Mouse (Mus musculus): ENCODE measurements around the gene Sqor. TPM values are rescaled to one million over a fixed set of nuclear protein-coding genes. Genes with fewer than 3 reads are reported as not detected.

The Sqor gene
- 1.1 and 1.6 TPM in 2 replicates for polyA plus RNA-seq (2012; rRNA removed)

- DNase-seq (ENCODE audit: low read depth) = peak; percentile 26
These were observed at the start of gene Sqor for GRCm38 (mm10) chr2:122765071-122765793. TSS of gene Sqor (plus strand) at chr2:122765237.

GRCm38 (mm10) chr2:122716301-122716842 lies 48.7 kb upstream of the Sqor start:
- no peak for TF ChIP-seq POLR2A (IDR thresholded peaks at IDR 0.05; ENCODE audit: borderline replicate concordance, extremely low read depth, insufficient read depth, insufficient read length, poor library complexity, severe bottlenecking)
- TF ChIP-seq CTCF (IDR thresholded peaks at IDR 0.05; ENCODE audit: borderline replicate concordance, extremely low read depth, insufficient read depth, insufficient read length) = no peak

More at GRCm38 (mm10) chr2:122765071-122765793, at the start of gene Sqor:
- no peak for TF ChIP-seq CTCF (IDR thresholded peaks at IDR 0.05; ENCODE audit: borderline replicate concordance, extremely low read depth, insufficient read depth, insufficient read length)
- no peak for TF ChIP-seq POLR2A (IDR thresholded peaks at IDR 0.05; ENCODE audit: borderline replicate concordance, extremely low read depth, insufficient read depth, insufficient read length, poor library complexity, severe bottlenecking)

DNA sequence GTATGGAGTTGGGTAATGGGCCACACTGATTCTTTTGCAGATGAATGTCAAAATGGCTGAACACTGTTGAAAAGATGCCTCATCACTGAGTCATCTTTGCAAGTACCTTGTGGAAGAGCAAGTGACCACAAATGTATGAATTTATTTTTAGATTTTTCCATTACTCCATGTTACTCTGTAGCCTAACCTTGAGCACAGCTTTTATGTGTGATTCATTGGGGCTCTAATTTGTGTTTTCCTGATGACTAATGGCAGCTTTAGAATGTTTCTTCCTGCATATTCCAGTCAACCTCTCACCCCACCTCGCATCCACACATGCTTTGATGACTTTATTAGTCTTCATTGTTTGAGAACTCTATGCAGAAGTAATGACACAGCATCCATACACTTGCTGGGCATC lies 45.8 kb upstream of the Sqor start:
- TF ChIP-seq CTCF (IDR thresholded peaks at IDR 0.05; ENCODE audit: borderline replicate concordance, extremely low read depth, insufficient read depth, insufficient read length) = no peak
- TF ChIP-seq POLR2A (IDR thresholded peaks at IDR 0.05; ENCODE audit: borderline replicate concordance, extremely low read depth, insufficient read depth, insufficient read length, poor library complexity, severe bottlenecking) = no peak
- no peak for DNase-seq (ENCODE audit: low read depth)

More at GRCm38 (mm10) chr2:122716301-122716842, 48.7 kb upstream of the Sqor start:
- DNase-seq (ENCODE audit: low read depth) = no peak

DNA sequence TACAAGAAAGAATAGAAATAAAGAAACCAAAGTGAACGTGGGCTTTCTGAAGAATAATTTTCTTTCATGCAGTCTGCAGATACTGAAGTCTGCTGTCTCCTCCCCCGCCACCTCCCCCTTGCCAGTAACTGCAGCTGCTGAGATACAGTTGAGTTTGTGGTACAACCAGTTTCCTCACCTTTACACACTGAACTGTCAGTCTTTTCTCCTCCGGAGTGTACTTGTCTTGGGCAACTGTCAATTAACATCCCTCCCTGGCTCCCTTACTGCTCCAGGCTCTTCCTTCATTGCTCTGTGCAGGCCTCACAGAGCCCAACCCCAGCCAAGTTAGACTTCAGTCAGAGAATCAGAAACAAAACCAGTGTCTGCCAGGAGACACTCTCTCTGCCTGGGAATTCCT lies 44.5 kb upstream of the Sqor start:
- TF ChIP-seq CTCF (IDR thresholded peaks at IDR 0.05; ENCODE audit: borderline replicate concordance, extremely low read depth, insufficient read depth, insufficient read length) (no peak), POLR2A (IDR thresholded peaks at IDR 0.05; ENCODE audit: borderline replicate concordance, extremely low read depth, insufficient read depth, insufficient read length, poor library complexity, severe bottlenecking) (no peak)
- no peak for DNase-seq (ENCODE audit: low read depth)

DNA sequence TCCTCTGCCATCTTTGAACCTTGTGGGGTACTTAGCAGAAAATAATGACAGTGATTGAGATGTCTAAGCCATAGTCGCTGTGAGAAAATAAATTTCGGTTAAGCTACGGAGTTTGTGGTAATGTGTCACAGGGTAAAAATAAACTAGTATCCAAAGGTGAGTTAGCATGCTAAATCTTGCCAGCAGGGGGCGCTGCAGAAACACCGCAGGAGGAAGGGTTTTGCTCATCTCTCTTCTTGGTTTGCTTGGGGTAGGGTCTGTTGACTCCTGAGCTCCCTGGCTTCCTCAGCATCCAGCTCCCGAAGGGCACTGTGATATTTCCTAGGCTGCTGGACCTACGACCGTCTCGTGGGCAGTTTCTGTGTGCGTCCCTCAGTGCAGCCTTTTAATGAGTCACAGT lies 39.4 kb upstream of the Sqor start:
- DNase-seq (ENCODE audit: low read depth) = peak; percentile 13
- TF ChIP-seq POLR2A (IDR thresholded peaks at IDR 0.05; ENCODE audit: borderline replicate concordance, extremely low read depth, insufficient read depth, insufficient read length, poor library complexity, severe bottlenecking) (no peak), CTCF (IDR thresholded peaks at IDR 0.05; ENCODE audit: borderline replicate concordance, extremely low read depth, insufficient read depth, insufficient read length) (peak; percentile 60; the same call in 1 of the 2 replicates)

- no peak for DNase-seq (ENCODE audit: low read depth)
- no peak for TF ChIP-seq CTCF (IDR thresholded peaks at IDR 0.05; ENCODE audit: borderline replicate concordance, extremely low read depth, insufficient read depth, insufficient read length)
These were observed 33.6 kb upstream of the Sqor start for GRCm38 (mm10) chr2:122731456-122731855.

GRCm38 (mm10) chr2:122737894-122738830 lies 26.9 kb upstream of the Sqor start, which contains the start of gene Bloc1s6:
TSS of gene Bloc1s6 (plus strand) at chr2:122738503.
- TF ChIP-seq POLR2A (IDR thresholded peaks at IDR 0.05; ENCODE audit: borderline replicate concordance, extremely low read depth, insufficient read depth, insufficient read length, poor library complexity, severe bottlenecking) (peak; percentile 44; the same call in 1 of the 2 replicates), CTCF (IDR thresholded peaks at IDR 0.05; ENCODE audit: borderline replicate concordance, extremely low read depth, insufficient read depth, insufficient read length) (no peak)
- peak; percentile 98 for DNase-seq (ENCODE audit: low read depth)

- DNase-seq (ENCODE audit: low read depth) = no peak
- TF ChIP-seq POLR2A (IDR thresholded peaks at IDR 0.05; ENCODE audit: borderline replicate concordance, extremely low read depth, insufficient read depth, insufficient read length, poor library complexity, severe bottlenecking) (no peak), CTCF (IDR thresholded peaks at IDR 0.05; ENCODE audit: borderline replicate concordance, extremely low read depth, insufficient read depth, insufficient read length) (no peak)
These were observed 26.0 kb upstream of the Sqor start for GRCm38 (mm10) chr2:122739023-122739422.

DNA sequence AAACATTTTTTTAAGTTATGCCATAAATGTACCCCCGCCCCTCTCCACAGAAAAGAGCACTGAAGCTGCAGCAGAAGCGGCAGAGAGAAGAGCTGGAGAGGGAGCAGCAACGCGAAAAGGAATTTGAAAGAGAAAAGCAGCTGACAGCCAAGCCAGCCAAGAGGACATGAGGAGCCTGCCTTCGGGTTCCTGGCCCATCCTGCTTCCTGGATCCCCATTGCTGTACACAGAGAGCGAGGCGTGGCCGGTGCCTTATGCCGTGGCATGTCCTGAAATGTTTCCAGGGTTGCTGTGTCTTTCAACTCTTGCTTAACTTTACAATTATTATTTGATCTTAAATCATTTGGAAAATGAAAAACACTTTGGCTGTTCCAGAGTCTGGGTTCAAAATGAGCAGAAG lies 18.6 kb upstream of the Sqor start:
- TF ChIP-seq POLR2A (IDR thresholded peaks at IDR 0.05; ENCODE audit: borderline replicate concordance, extremely low read depth, insufficient read depth, insufficient read length, poor library complexity, severe bottlenecking) (no peak), CTCF (IDR thresholded peaks at IDR 0.05; ENCODE audit: borderline replicate concordance, extremely low read depth, insufficient read depth, insufficient read length) (no peak)
- DNase-seq (ENCODE audit: low read depth) = no peak

DNA sequence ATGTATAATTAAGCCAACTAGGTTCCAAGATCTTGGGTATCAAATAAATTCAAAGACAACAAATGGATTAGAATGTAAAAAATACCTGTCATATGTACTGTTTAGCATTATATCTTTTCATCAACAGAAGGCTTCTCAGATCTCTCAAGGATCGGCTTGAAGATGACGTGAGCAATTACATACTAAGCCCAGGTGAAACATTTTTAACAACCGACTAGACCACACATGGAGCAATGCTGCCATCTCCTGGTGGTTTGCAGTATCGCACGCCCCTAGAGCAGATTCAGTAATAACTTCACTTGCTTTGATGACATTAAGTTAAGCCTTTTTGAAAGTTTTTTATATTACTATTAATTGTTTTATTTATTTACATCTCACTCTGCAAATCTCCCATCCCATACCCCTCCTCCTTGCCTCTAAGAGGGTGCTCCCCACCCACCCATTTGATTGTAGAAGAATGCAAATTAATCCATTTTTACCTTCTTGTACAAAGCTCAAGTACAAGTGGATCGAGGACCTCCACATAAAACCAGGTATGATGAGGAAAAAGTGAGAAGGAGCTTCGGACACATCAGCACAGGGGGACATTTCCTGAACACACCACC lies 11.2 kb upstream of the Sqor start:
- TF ChIP-seq CTCF (IDR thresholded peaks at IDR 0.05; ENCODE audit: borderline replicate concordance, extremely low read depth, insufficient read depth, insufficient read length) (peak; percentile 91), POLR2A (IDR thresholded peaks at IDR 0.05; ENCODE audit: borderline replicate concordance, extremely low read depth, insufficient read depth, insufficient read length, poor library complexity, severe bottlenecking) (no peak)

GRCm38 (mm10) chr2:122759791-122760190 lies 5.2 kb upstream of the Sqor start:
- TF ChIP-seq CTCF (IDR thresholded peaks at IDR 0.05; ENCODE audit: borderline replicate concordance, extremely low read depth, insufficient read depth, insufficient read length) = no peak
- no peak for TF ChIP-seq POLR2A (IDR thresholded peaks at IDR 0.05; ENCODE audit: borderline replicate concordance, extremely low read depth, insufficient read depth, insufficient read length, poor library complexity, severe bottlenecking)
- DNase-seq (ENCODE audit: low read depth) = no peak

More for the DNA sequence above, 11.2 kb upstream of the Sqor start:
- peak; percentile 86 for DNase-seq (ENCODE audit: low read depth)
